Mouse (Mus musculus): ENCODE measurements around the gene Fam208b.
"Not testable (repeated sequence)": the region's sequence is repeated elsewhere in the genome, so short reads cannot be mapped to it uniquely, and the experiment has no call there.

The Fam208b gene

DNA sequence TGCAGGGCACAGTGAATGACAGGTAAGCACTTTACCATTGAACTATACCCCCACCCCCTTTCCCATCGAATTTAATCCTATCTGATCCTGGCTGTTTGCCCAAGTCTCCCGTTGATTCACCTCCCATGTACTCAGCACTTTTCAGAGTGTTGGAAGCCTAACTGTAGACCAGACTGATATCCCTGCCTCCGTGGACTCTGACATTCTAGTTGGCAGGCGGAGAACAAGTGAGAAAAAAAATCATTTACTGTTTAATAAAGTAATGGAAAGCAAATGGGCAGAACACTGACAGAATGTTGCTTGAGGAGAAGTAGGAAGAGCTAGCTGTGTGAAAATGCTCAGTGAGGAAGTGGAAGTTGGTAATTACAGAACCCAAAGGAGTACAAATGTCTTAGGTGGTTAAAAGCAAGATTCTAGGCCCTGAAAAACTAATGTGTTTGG lies 85.3 kb downstream of the Fam208b start:
- in situ Hi-C loops (cut with MboI; ENCODE audit: unreplicated experiment in 2 of 2) = loop anchor here in 1 of 2 experiments (10.0 kb wide), 1 partner anchor 109 kb away; the partner anchor contains the start of gene Asb13

DNA sequence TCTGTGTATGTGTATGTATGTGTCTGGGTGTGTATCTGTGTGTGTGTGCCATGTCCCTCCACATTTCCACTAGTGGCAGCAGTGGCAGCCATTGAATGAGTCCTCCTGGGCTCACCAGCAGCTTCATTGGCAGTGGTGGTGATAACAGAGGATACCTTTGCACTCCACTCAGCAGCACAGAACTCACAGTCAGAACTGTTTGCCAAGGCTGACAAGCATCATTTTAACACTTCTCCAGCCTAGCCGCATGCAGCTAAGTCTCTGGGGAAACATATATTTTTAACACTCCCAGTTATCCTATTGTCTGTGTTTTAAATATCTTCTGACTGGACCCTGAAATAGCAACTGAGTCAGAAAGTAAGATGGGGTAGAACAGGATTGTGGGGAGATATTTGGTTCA lies 87.0 kb downstream of the Fam208b start:
- in situ Hi-C loops (cut with MboI; ENCODE audit: unreplicated experiment in 2 of 2) = loop anchor here in 1 of 2 experiments (10.0 kb wide), 1 partner anchor 111 kb away; the partner anchor contains the start of gene Asb13

DNA sequence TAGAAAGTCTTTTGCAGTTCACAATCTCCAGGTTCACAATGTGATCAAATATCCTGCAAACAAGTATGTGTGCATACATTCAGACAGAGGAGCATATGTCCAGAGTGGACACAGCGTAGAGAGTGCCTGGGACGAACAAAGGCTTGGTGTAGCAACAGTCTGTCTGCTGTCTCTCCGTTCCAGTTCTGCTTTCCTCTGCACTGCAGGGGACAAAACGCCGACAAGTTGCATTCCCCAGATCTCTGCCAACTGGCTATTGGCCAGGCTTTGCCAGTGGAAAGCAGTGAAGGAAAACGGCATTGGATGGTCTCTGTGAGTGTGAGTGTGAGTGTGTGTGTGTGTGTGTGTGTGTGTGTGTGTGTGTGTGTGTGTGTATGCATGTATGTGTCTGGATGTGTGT lies 87.4 kb downstream of the Fam208b start:
- in situ Hi-C loops (cut with MboI; ENCODE audit: unreplicated experiment in 2 of 2) = loop anchor here in 1 of 2 experiments (10.0 kb wide), 1 partner anchor 111 kb away; the partner anchor contains the start of gene Asb13

DNA sequence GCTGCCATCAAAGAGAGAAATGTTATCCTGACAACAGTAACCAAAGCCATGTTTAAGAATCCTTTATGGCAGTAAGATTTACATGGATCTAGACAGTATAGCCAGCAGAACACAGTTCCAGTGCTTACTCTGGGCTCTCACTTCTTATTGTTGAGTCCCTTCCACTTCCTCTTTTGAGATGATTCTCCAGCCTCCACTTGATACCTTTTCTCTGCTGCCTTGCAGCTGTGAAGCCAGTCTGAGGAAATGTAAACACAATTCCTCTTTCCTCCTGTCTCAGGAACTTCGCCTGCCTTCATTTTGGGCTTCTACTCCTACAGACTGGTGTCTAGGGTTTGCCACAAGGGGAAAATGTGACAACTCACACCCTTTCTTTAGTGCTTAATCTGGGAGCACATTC lies 90.9 kb downstream of the Fam208b start:
- in situ Hi-C loops (cut with MboI; ENCODE audit: unreplicated experiment in 2 of 2) = loop anchor here in 1 of 2 experiments (10.0 kb wide), 1 partner anchor 115 kb away; the partner anchor contains the start of gene Asb13

DNA sequence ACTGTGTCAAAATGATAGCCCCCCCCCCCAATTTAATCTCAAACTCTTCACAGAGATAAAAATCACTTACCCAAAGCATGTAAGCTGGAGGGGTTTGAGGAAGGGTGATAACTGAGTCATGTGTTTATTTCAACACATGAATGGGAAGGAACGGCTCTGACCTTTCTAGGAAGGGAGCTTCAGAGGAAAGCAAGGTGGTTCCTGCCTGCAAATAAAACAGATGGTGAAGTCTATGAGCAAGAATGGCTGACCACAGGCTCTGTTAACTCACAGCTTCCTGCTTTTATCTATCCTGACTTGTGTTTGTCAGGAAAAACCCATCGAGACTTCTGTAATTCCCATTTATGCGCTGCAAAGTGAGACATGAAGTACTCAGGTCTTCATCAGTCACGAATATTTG lies 91.6 kb downstream of the Fam208b start:
- in situ Hi-C loops (cut with MboI; ENCODE audit: unreplicated experiment in 2 of 2) = not testable (repeated sequence)

All from v-Abl transformed pro-B cells (cell line).